Mouse (Mus musculus) CH12.LX (cell line): ENCODE measurements around the gene Cfi.

Source experiments
- MAX ChIP-seq: IDR thresholded peaks from 2 replicates; pipeline ENCODE4 v1.6.1; 2011; ENCODE audit warnings: low read length, improper control_type of control experiment
- NELFE ChIP-seq: IDR thresholded peaks from 2 replicates; pipeline ENCODE4 v1.6.1; 2011; ENCODE audit warnings: low read depth, low read length, improper control_type of control experiment
- NRF1 ChIP-seq: IDR thresholded peaks from 2 replicates; pipeline ENCODE4 v1.6.1; 2014; ENCODE audit warnings: low read depth, mild to moderate bottlenecking, inconsistent platforms, low read length, improper control_type of control experiment, moderate library complexity
- PAX5 ChIP-seq: IDR thresholded peaks from 2 replicates; pipeline ENCODE4 v1.6.1; 2012; ENCODE audit warnings: low read length, inconsistent platforms, mixed read lengths
- POLR2A ChIP-seq: IDR thresholded peaks from 2 replicates; pipeline ENCODE4 v1.6.1; 2011; ENCODE audit warnings: low read depth, mild to moderate bottlenecking, improper control_type of control experiment, low read length
- TCF12 ChIP-seq: IDR thresholded peaks from 2 replicates; pipeline ENCODE4 v1.6.1; 2014; ENCODE audit warnings: low read depth, mild to moderate bottlenecking, inconsistent platforms, low read length, improper control_type of control experiment
- UBTF ChIP-seq: IDR thresholded peaks from 2 replicates; pipeline ENCODE4 v1.6.1; 2012; ENCODE audit warnings: low read depth, mild to moderate bottlenecking, inconsistent platforms, low read length, improper control_type of control experiment, moderate library complexity
- USF1 ChIP-seq: IDR thresholded peaks from 2 replicates; pipeline ENCODE4 v1.6.1; 2014; ENCODE audit warnings: low read depth, mild to moderate bottlenecking, inconsistent platforms, low read length, improper control_type of control experiment
- ZC3H11A ChIP-seq: IDR thresholded peaks from 2 replicates; pipeline ENCODE4 v1.6.1; 2012; ENCODE audit warnings: low read depth, mild to moderate bottlenecking, inconsistent platforms, low read length, improper control_type of control experiment

DNA sequence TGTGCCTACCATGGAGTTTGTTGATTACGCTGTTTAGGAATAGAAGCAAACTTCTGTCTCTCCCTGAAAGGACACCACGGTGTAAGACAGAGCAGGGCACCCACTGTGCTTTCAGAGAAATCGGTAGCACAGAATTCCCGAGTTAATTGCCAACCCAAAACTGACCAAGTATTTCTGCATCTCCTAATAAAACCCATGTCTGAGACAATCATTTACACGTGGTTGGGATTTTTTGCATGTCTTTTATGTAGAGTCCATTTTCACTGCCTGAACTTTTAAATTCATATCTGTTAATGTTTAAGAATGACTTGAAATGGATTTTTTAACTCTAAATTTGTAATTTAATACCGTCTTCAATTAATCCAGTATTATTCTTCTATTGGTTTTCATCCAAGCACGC lies 87.9 kb downstream of the Cfi start:
- TF ChIP-seq PAX5 (no peak), POLR2A (no peak), USF1 (no peak), ZC3H11A (no peak), MAX (no peak), NRF1 (no peak), UBTF (no peak), NELFE (no peak), TCF12 (no peak)
